Mouse (Mus musculus): ENCODE measurements around the gene Ypel1. TPM values are rescaled to one million over a fixed set of nuclear protein-coding genes. Genes with fewer than 3 reads are reported as not detected.

Gene Ypel1
- polyA plus RNA-seq, 1 experiment from 2014 or later = 106 TPM

DNA sequence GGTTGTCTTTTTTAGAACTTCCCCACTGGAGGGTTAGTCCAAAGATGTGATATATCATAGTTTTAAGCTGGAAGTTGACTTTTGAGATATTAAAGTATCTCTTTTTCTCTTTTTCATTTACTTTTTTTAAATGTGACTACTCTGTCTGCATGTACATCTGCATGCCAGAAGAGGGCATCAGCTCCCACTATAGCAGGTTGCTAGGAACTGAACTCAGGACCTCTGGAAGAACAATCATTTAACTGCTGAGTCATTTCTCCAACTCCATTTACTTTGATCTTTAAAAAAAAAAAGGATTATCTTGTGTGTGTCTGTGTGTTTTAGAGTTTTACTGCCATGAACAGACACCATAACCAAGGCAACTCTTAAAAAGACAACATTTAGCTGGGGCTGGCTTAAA lies 7.4 kb downstream of the Ypel1 start:
- H3K4me1 ChIP-seq (ENCODE audit: control insufficient read depth, insufficient read depth, low read length) = no peaks in the 10 kb centered on the region
- no peak for ATAC-seq (ENCODE audit: insufficient read depth, low FRiP score, low TSS enrichment)
- peaks cover 17% of the 10 kb centered on the region for H3K36me3 ChIP-seq (ENCODE audit: control insufficient read depth, insufficient read depth, low read length)
- no peak overlapping the region for H3K4me3 ChIP-seq (ENCODE audit: low read depth, low read length)
- DNase-seq (ENCODE audit: low spot score) = no peak
- no peaks in the 10 kb centered on the region for H3K27me3 ChIP-seq (ENCODE audit: control insufficient read depth, insufficient read depth, low read length)
- no peak overlapping the region for H3K4me2 ChIP-seq (ENCODE audit: low read depth)
- H3K27ac ChIP-seq (ENCODE audit: low read depth, low read length) = no peak overlapping the region
- H3K9ac ChIP-seq (ENCODE audit: low read length) = no peak overlapping the region
- H3K9me3 ChIP-seq (ENCODE audit: control insufficient read depth, low read length) = no peaks in the 10 kb centered on the region

DNA sequence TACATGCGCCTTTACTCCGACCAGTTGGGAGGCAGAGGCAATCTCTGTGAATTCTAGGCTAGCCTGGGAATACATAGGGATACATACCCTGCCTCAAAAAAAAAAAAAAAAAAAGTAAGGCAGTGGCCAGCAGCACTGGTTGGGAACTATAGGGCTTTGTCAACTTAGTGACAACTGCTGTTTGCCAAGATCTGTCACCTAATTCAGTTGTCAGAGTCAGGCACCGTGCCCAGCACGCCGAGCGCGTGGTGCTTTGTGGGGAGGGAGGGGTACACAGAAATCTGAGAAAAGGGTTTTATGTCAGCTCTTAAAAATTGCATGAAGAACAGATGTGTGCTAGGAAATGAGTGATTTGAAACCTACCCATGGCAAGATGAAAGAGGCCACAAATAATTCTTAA lies 8.6 kb downstream of the Ypel1 start:
- 88% methylated on average over 7 of the region's 7 CpGs for WGBS
- Histone ChIP-seq H3K9me3 (ENCODE audit: control insufficient read depth, low read length) (no peaks in the 10 kb centered on the region), H3K36me3 (ENCODE audit: control insufficient read depth, insufficient read depth, low read length) (peaks cover 19% of the 10 kb centered on the region), H3K9ac (ENCODE audit: low read length) (no peak overlapping the region), H3K4me2 (ENCODE audit: low read depth) (no peak overlapping the region), H3K4me3 (ENCODE audit: low read depth, low read length) (no peak overlapping the region), H3K27ac (ENCODE audit: low read depth, low read length) (no peak overlapping the region), H3K27me3 (ENCODE audit: control insufficient read depth, insufficient read depth, low read length) (no peaks in the 10 kb centered on the region), H3K4me1 (ENCODE audit: control insufficient read depth, insufficient read depth, low read length) (no peaks in the 10 kb centered on the region)
- no peak for ATAC-seq (ENCODE audit: insufficient read depth, low FRiP score, low TSS enrichment)
- DNase-seq (ENCODE audit: low spot score) = no peak

DNA sequence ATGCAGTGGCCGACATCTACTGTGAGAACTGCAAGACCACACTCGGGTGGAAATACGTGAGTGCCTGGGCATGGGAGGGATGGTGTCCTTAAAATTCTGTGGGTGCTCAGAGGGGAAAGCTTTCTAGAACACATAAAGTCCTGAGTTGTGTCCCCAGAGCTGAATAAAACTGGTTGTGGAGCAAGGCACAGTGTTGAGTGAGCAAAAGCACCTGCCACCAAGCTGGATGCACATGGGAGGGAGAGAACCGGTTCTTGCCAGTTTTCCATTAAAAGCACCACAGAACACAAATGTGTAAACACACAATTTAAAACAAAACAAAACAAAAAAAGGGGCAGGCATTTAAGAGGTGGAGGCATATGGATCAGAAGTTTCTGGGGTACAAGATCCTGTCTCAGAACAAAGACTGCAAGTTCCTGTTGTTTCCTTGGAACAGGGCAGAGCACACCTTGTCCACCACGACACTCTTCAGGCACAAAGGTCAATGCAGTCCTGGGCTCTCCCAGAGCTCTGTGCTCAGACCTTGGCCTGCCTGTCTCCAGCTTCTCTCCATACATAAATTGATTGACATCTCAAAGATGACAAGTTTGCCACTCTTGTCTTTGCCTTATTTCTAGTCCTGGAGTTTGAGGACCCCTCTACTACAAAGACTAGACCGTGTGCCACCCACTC lies 12.8 kb downstream of the Ypel1 start:
- Histone ChIP-seq H3K4me3 (ENCODE audit: low read depth, low read length) (no peak overlapping the region), H3K4me1 (ENCODE audit: control insufficient read depth, insufficient read depth, low read length) (no peaks in the 10 kb centered on the region), H3K27me3 (ENCODE audit: control insufficient read depth, insufficient read depth, low read length) (no peaks in the 10 kb centered on the region), H3K4me2 (ENCODE audit: low read depth) (no peak overlapping the region), H3K9me3 (ENCODE audit: control insufficient read depth, low read length) (no peaks in the 10 kb centered on the region), H3K9ac (ENCODE audit: low read length) (no peak overlapping the region), H3K27ac (ENCODE audit: low read depth, low read length) (no peak overlapping the region), H3K36me3 (ENCODE audit: control insufficient read depth, insufficient read depth, low read length) (peaks cover 11% of the 10 kb centered on the region)
- no peak for DNase-seq (ENCODE audit: low spot score)
- ATAC-seq (ENCODE audit: insufficient read depth, low FRiP score, low TSS enrichment) = no peak
- WGBS = 91% methylated on average over 6 of the region's 6 CpGs

DNA sequence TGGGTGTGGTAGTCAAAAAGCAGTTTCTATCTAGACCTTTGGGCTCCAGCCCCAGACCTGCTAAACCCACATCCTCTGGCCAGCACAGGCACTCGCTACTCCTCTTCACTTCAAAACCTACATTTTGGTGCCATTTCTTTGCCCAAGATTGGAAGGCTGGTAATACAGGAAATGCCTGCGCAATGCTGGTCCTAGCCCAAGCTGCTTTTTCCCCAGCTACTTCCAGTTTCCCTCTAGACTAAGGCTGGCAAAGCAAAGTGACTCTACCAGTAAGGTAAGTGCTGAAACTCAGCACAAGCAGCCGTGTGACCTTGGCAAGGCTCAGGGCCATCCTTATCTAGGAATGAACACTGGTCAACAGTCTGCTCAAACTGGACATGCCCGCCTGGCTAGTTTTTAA lies 16.1 kb downstream of the Ypel1 start:
- no peak overlapping the region for H3K27ac ChIP-seq (ENCODE audit: low read depth, low read length)
- H3K9me3 ChIP-seq (ENCODE audit: control insufficient read depth, low read length) = no peaks in the 10 kb centered on the region
- H3K9ac ChIP-seq (ENCODE audit: low read length) = no peak overlapping the region
- H3K27me3 ChIP-seq (ENCODE audit: control insufficient read depth, insufficient read depth, low read length) = no peaks in the 10 kb centered on the region
- DNase-seq (ENCODE audit: low spot score) (no peak), ATAC-seq (ENCODE audit: insufficient read depth, low FRiP score, low TSS enrichment) (no peak)
- H3K36me3 ChIP-seq (ENCODE audit: control insufficient read depth, insufficient read depth, low read length) = peaks cover 20% of the 10 kb centered on the region
- WGBS = 94% methylated on average over 4 of the region's 4 CpGs
- no peak overlapping the region for H3K4me3 ChIP-seq (ENCODE audit: low read depth, low read length)
- no peaks in the 10 kb centered on the region for H3K4me1 ChIP-seq (ENCODE audit: control insufficient read depth, insufficient read depth, low read length)
- H3K4me2 ChIP-seq (ENCODE audit: low read depth) = no peak overlapping the region

DNA sequence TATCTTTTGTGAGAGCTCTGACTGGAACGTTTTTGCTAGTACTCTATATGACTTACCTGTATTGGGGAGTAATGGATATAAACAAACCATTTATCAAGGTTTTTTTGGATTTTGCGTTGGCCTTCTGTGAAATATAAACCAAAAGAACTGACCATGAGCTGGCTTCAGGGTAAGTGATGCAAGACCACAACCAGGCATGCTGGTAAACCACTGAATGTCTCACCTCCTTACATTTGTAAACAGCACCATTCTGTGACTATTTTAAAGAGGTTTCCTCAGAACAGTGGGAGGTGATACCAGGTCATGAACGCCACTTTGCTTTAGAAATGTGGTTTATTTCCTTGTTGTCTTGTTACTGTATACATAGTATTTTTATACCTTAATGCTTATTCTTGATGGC lies 16.7 kb downstream of the Ypel1 start:
- Histone ChIP-seq H3K27ac (ENCODE audit: low read depth, low read length) (no peak overlapping the region), H3K36me3 (ENCODE audit: control insufficient read depth, insufficient read depth, low read length) (peaks cover 21% of the 10 kb centered on the region), H3K4me2 (ENCODE audit: low read depth) (no peak overlapping the region), H3K4me3 (ENCODE audit: low read depth, low read length) (no peak overlapping the region), H3K27me3 (ENCODE audit: control insufficient read depth, insufficient read depth, low read length) (no peaks in the 10 kb centered on the region), H3K9ac (ENCODE audit: low read length) (no peak overlapping the region), H3K9me3 (ENCODE audit: control insufficient read depth, low read length) (no peaks in the 10 kb centered on the region), H3K4me1 (ENCODE audit: control insufficient read depth, insufficient read depth, low read length) (no peaks in the 10 kb centered on the region)
- DNase-seq (ENCODE audit: low spot score) (no peak), ATAC-seq (ENCODE audit: insufficient read depth, low FRiP score, low TSS enrichment) (no peak)
- 92% methylated on average over 3 of the region's 3 CpGs for WGBS

DNA sequence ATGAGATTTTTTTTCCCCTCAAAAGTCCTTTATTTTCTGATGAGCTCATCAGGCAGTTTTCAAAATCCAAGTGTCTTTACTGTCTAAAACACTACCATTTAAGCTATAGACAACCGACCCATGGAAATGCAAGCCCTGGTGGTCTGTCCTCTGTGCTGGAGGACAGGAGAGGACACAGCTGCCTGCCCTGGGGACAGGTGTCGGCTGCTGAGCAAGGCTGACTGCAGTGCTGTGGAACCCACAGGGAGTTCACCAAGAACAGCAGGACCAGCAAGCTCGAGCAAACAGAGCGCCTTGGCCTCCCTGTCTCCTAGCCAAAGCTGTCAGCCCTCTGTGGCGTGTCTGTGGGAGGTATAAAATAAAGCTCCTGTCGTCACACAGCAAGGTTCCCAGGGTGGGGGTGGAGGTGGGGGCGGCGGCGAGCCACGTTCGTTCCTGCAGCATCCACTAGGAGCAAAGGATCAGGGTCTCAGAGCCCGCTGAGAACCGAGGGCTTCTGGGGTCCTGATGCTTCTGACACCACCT lies 17.2 kb downstream of the Ypel1 start:
- H3K4me3 ChIP-seq (ENCODE audit: low read depth, low read length) = no peak overlapping the region
- H3K9me3 ChIP-seq (ENCODE audit: control insufficient read depth, low read length) = no peaks in the 10 kb centered on the region
- H3K36me3 ChIP-seq (ENCODE audit: control insufficient read depth, insufficient read depth, low read length) = peaks cover 22% of the 10 kb centered on the region
- H3K27ac ChIP-seq (ENCODE audit: low read depth, low read length) = no peak overlapping the region
- 80% methylated on average over 13 of the region's 13 CpGs for WGBS
- no peak overlapping the region for H3K4me2 ChIP-seq (ENCODE audit: low read depth)
- no peak overlapping the region for H3K9ac ChIP-seq (ENCODE audit: low read length)
- H3K4me1 ChIP-seq (ENCODE audit: control insufficient read depth, insufficient read depth, low read length) = no peaks in the 10 kb centered on the region
- ATAC-seq (ENCODE audit: insufficient read depth, low FRiP score, low TSS enrichment) (no peak), DNase-seq (ENCODE audit: low spot score) (no peak)
- no peaks in the 10 kb centered on the region for H3K27me3 ChIP-seq (ENCODE audit: control insufficient read depth, insufficient read depth, low read length)

DNA sequence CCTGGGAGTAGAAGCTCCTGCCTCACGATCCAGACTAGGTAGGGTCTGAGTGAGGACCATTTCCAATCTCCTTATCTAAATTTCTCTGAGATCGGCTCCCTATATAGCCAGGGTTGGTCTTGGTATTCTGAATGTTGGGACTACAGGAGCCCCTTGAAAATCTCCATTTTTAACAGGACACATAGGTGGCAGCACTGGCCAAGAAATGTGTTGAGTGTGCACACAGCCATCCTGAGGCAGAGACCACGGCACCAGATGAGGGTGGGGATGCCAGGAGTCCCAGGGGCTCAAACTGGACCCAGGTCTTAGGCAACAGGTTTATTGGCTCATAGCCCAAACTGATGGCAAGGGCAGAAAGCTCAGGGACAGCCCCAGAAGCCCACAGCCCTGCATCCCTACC lies 18.9 kb downstream of the Ypel1 start:
- Histone ChIP-seq H3K4me1 (ENCODE audit: control insufficient read depth, insufficient read depth, low read length) (no peaks in the 10 kb centered on the region), H3K9me3 (ENCODE audit: control insufficient read depth, low read length) (no peaks in the 10 kb centered on the region), H3K4me3 (ENCODE audit: low read depth, low read length) (no peak overlapping the region), H3K9ac (ENCODE audit: low read length) (no peak overlapping the region), H3K4me2 (ENCODE audit: low read depth) (no peak overlapping the region), H3K27ac (ENCODE audit: low read depth, low read length) (no peak overlapping the region), H3K36me3 (ENCODE audit: control insufficient read depth, insufficient read depth, low read length) (peaks cover 27% of the 10 kb centered on the region), H3K27me3 (ENCODE audit: control insufficient read depth, insufficient read depth, low read length) (no peaks in the 10 kb centered on the region)
- DNase-seq (ENCODE audit: low spot score) (no peak), ATAC-seq (ENCODE audit: insufficient read depth, low FRiP score, low TSS enrichment) (no peak)
- 83% methylated on average over 3 of the region's 3 CpGs for WGBS

DNA sequence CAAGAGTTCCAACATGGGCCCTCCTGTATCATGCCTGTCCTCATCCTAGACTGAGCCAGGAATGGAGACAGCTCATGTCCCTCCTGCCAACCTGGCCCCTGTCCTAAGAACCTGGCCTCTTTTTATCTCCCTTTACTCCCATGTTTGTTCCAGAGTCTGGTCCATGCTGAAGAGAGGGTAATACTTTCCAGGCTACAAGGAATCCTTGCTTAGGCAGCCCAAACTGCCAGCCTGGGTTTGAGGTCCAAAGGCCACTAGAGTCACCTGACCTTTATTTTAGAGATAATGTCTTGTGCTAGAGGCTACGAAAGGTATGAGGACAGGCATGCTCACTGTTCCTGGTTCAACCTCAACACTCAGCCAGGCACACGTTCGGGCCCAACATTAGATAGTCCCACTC lies 27.4 kb downstream of the Ypel1 start:
- H3K9ac ChIP-seq (ENCODE audit: low read length) = no peak overlapping the region
- 93% methylated on average over 3 of the region's 3 CpGs for WGBS

DNA sequence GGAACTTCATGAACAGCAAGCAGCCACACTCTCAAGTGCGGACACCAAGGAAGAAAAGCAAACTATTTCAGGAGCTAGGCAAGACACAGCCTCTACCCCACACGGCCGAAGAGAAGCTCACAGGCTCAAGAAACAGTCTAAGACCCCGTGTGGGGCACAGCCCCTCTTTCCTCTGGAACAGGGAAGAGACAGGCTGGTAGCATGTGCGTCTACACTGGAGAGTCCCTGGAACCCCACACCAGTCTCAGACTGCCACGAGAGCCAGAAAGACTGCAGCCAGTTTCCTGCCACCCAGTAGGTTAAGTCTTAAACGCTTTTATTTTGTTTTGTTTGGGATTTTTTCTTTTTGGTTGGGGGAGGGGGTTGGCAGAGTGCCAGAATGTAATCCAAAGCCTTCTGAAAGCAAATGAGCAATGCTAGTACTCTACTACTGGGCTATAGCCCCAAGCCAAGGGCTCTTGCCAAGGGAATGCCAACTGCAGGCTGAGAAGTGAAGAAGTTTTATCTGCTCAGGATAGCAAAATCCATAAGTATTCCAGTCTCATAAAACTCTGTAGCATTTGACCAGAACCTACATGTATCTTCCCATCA lies 33.2 kb downstream of the Ypel1 start:
- ATAC-seq (ENCODE audit: insufficient read depth, low FRiP score, low TSS enrichment) = no peak
- peaks cover 9% of the 10 kb centered on the region for H3K36me3 ChIP-seq (ENCODE audit: control insufficient read depth, insufficient read depth, low read length)
- WGBS = 82% methylated on average over 7 of the region's 7 CpGs

More for the DNA sequence above, 27.4 kb downstream of the Ypel1 start:
- H3K27me3 ChIP-seq (ENCODE audit: control insufficient read depth, insufficient read depth, low read length) = no peaks in the 10 kb centered on the region
- ATAC-seq (ENCODE audit: insufficient read depth, low FRiP score, low TSS enrichment) = no peak
- no peak overlapping the region for H3K4me2 ChIP-seq (ENCODE audit: low read depth)
- no peaks in the 10 kb centered on the region for H3K9me3 ChIP-seq (ENCODE audit: control insufficient read depth, low read length)
- no peak overlapping the region for H3K4me3 ChIP-seq (ENCODE audit: low read depth, low read length)
- DNase-seq (ENCODE audit: low spot score) = no peak
- H3K36me3 ChIP-seq (ENCODE audit: control insufficient read depth, insufficient read depth, low read length) = peaks cover 27% of the 10 kb centered on the region
- no peak overlapping the region for H3K27ac ChIP-seq (ENCODE audit: low read depth, low read length)
- H3K4me1 ChIP-seq (ENCODE audit: control insufficient read depth, insufficient read depth, low read length) = no peaks in the 10 kb centered on the region

More for the DNA sequence above, 33.2 kb downstream of the Ypel1 start:
- H3K9me3 ChIP-seq (ENCODE audit: control insufficient read depth, low read length) = no peaks in the 10 kb centered on the region
- no peak overlapping the region for H3K4me2 ChIP-seq (ENCODE audit: low read depth)
- no peak overlapping the region for H3K9ac ChIP-seq (ENCODE audit: low read length)
- H3K27ac ChIP-seq (ENCODE audit: low read depth, low read length) = no peak overlapping the region
- H3K4me3 ChIP-seq (ENCODE audit: low read depth, low read length) = no peak overlapping the region
- no peak for DNase-seq (ENCODE audit: low spot score)
- no peaks in the 10 kb centered on the region for H3K27me3 ChIP-seq (ENCODE audit: control insufficient read depth, insufficient read depth, low read length)
- no peaks in the 10 kb centered on the region for H3K4me1 ChIP-seq (ENCODE audit: control insufficient read depth, insufficient read depth, low read length)
